Mouse (Mus musculus) C2C12 (cell line): ENCODE measurements around the gene Rgs6.

ENCODE experiments used
- CEBPB ChIP-seq: IDR thresholded peaks from one replicate; pipeline ENCODE4 v1.6.1; 2011; ENCODE audit warnings: low read depth, mild to moderate bottlenecking, control low read depth, moderate library complexity
- CTCF ChIP-seq: IDR thresholded peaks from one replicate; pipeline ENCODE4 v1.5.1; 2011; ENCODE audit not compliant: control insufficient read depth, insufficient read depth, insufficient read length
- FOSL1 ChIP-seq: IDR thresholded peaks from one replicate; pipeline ENCODE4 v1.8.0; 2011; ENCODE audit warnings: mild to moderate bottlenecking, low read length; ENCODE audit not compliant: poor library complexity, insufficient read depth, severe bottlenecking
- MAX ChIP-seq: IDR thresholded peaks from one replicate; pipeline ENCODE4 v1.6.1; 2011; ENCODE audit warnings: mild to moderate bottlenecking, control low read depth
- MYOD1 ChIP-seq: IDR thresholded peaks from one replicate; pipeline ENCODE4 v1.6.1; 2011; ENCODE audit warnings: low read depth; ENCODE audit not compliant: control insufficient read depth, insufficient read length
- MYOG ChIP-seq: IDR thresholded peaks from one replicate; pipeline ENCODE4 v1.6.1; 2011; ENCODE audit not compliant: control insufficient read depth, insufficient read length; ENCODE audit errors: extremely low read depth

- TF ChIP-seq CTCF (no peak), CEBPB (no peak), MYOG (no peak), MAX (no peak), FOSL1 (no peak), MYOD1 (no peak)
Measured at GRCm38 (mm10) chr12:82751846-82752245, 163.8 kb downstream of the Rgs6 start.
